Mouse (Mus musculus) intestine, embryonic 16.5 days (tissue): ENCODE data around the gene Map3k6. TPM values are rescaled to one million over a fixed set of nuclear protein-coding genes. Genes with fewer than 3 reads are reported as not detected.

Experiments used
- ATAC-seq: fragments of 200-750 bp; cut with Nextera tagmentation; 2 replicates; pipeline ENCODE4 v1.8.0; 2017; ENCODE audit warnings: moderate TSS enrichment, moderate library complexity
- H3K27ac ChIP-seq: fragments of 300-500 bp; sonication (generic); 2 replicates; pipeline ENCODE4 v1.5.1; 2014; ENCODE audit warnings: mild to moderate bottlenecking, low read length
- H3K27me3 ChIP-seq: fragments of 300-500 bp; sonication (generic); replicated peaks from 2 replicates; pipeline ENCODE4 v1.6.1; 2014; ENCODE audit warnings: low read length, control low read depth, mixed read lengths; ENCODE audit not compliant: control insufficient read depth, insufficient read depth
- H3K36me3 ChIP-seq: fragments of 300-500 bp; sonication (generic); 2 replicates; pipeline ENCODE4 v1.6.1; 2014; ENCODE audit warnings: low read length, control low read depth; ENCODE audit not compliant: control insufficient read depth, insufficient read depth
- H3K4me1 ChIP-seq: fragments of 300-500 bp; sonication (generic); 2 replicates; pipeline ENCODE4 v1.6.1; 2014; ENCODE audit warnings: low read length, control low read depth, mixed read lengths; ENCODE audit not compliant: control insufficient read depth, insufficient read depth
- H3K4me2 ChIP-seq: fragments of 300-500 bp; sonication (generic); 2 replicates; pipeline ENCODE4 v1.6.1; 2014; ENCODE audit warnings: low read depth, low read length, control low read depth
- H3K4me3 ChIP-seq: fragments of 300-500 bp; sonication (generic); 2 replicates; pipeline ENCODE4 v1.5.1; 2014; ENCODE audit warnings: mild to moderate bottlenecking, low read length
- H3K9ac ChIP-seq: fragments of 300-500 bp; sonication (generic); 2 replicates; pipeline ENCODE4 v1.6.1; 2014; ENCODE audit warnings: low read depth, low read length
- H3K9me3 ChIP-seq: fragments of 300-500 bp; sonication (generic); 2 replicates; pipeline ENCODE4 v1.6.1; 2016; ENCODE audit warnings: low read length, control low read depth; ENCODE audit not compliant: control insufficient read depth
- WGBS: fragments of 180-500 bp; shearing (Covaris S2); extraction: QIAGEN DNeasy Blood & Tissue Kit; methylation state at CpG from one replicate; pipeline ENCODE4 v1.1.7; 2014; 5-methylcytosine and 5-hydroxymethylcytosine counted together
- polyA plus RNA-seq: library from polyadenylated mRNA; unstranded; fragments of >200 nt; fragmentation: Nextera tagmentation; extraction: Ambion mirVana; gene quantifications from 2 replicates; pipeline ENCODE4 v1.2.1, GENCODE M21; 2015

Map3k6 gene
- polyA plus RNA-seq, 1 experiment from 2014 or later: 2.8 TPM

GRCm38 (mm10) chr4:133265297-133265696, 24.7 kb downstream of the Map3k6 start:
- H3K27me3 ChIP-seq: no peaks in the 10 kb centered on the region
- peaks cover 22% of the 10 kb centered on the region for H3K36me3 ChIP-seq
- no peak overlapping the region for H3K4me2 ChIP-seq
- 93% methylated on average over 3 of the region's 3 CpGs for WGBS
- H3K27ac ChIP-seq: no peak overlapping the region
- ATAC-seq: no peak
- H3K9me3 ChIP-seq: no peaks in the 10 kb centered on the region
- no peaks in the 10 kb centered on the region for H3K4me1 ChIP-seq
- no peak overlapping the region for H3K9ac ChIP-seq
- H3K4me3 ChIP-seq: no peak overlapping the region

GRCm38 (mm10) chr4:133265759-133266158, 25.1 kb downstream of the Map3k6 start:
- no peak overlapping the region for H3K4me2 ChIP-seq
- no peak for ATAC-seq
- H3K27me3 ChIP-seq: no peaks in the 10 kb centered on the region
- H3K4me1 ChIP-seq: no peaks in the 10 kb centered on the region
- 81% methylated on average over 4 of the region's 4 CpGs for WGBS
- H3K9me3 ChIP-seq: no peaks in the 10 kb centered on the region
- H3K27ac ChIP-seq: no peak overlapping the region
- no peak overlapping the region for H3K9ac ChIP-seq
- H3K4me3 ChIP-seq: no peak overlapping the region
- H3K36me3 ChIP-seq: peaks cover 22% of the 10 kb centered on the region

- Histone ChIP-seq H3K27me3 (no peaks in the 10 kb centered on the region), H3K4me1 (no peaks in the 10 kb centered on the region), H3K4me3 (no peak overlapping the region), H3K4me2 (no peak overlapping the region), H3K27ac (no peak overlapping the region), H3K9ac (no peak overlapping the region), H3K9me3 (no peaks in the 10 kb centered on the region), H3K36me3 (peaks cover 22% of the 10 kb centered on the region)
- WGBS: 94% methylated on average over 12 of the region's 12 CpGs
- ATAC-seq: no peak
Measured at GRCm38 (mm10) chr4:133266248-133266880, 25.7 kb downstream of the Map3k6 start.

GRCm38 (mm10) chr4:133268931-133269330, 28.3 kb downstream of the Map3k6 start:
- Histone ChIP-seq H3K4me1 (no peaks in the 10 kb centered on the region), H3K9ac (no peak overlapping the region), H3K4me2 (no peak overlapping the region), H3K9me3 (no peaks in the 10 kb centered on the region), H3K27me3 (no peaks in the 10 kb centered on the region), H3K27ac (no peak overlapping the region), H3K36me3 (peaks cover 22% of the 10 kb centered on the region), H3K4me3 (no peak overlapping the region)
- ATAC-seq: no peak
- 94% methylated on average over 3 of the region's 3 CpGs for WGBS

- Histone ChIP-seq H3K9ac (no peak overlapping the region), H3K36me3 (peaks cover 21% of the 10 kb centered on the region), H3K4me2 (no peak overlapping the region), H3K4me1 (no peaks in the 10 kb centered on the region), H3K27me3 (no peaks in the 10 kb centered on the region), H3K9me3 (no peaks in the 10 kb centered on the region), H3K27ac (no peak overlapping the region), H3K4me3 (no peak overlapping the region)
- ATAC-seq: no peak
- 94% methylated on average over 3 of the region's 3 CpGs for WGBS
Measured at GRCm38 (mm10) chr4:133269596-133269995, 29.0 kb downstream of the Map3k6 start.

- Histone ChIP-seq H3K27ac (no peak overlapping the region), H3K4me3 (no peak overlapping the region), H3K4me2 (no peak overlapping the region), H3K9me3 (no peaks in the 10 kb centered on the region), H3K27me3 (no peaks in the 10 kb centered on the region), H3K9ac (no peak overlapping the region), H3K4me1 (peaks cover 5% of the 10 kb centered on the region), H3K36me3 (peaks cover 10% of the 10 kb centered on the region; the same call in 1 of the 2 replicates)
- no peak for ATAC-seq
- WGBS: 89% methylated on average over 9 of the region's 9 CpGs
Measured at GRCm38 (mm10) chr4:133270929-133271328, 30.3 kb downstream of the Map3k6 start.

GRCm38 (mm10) chr4:133277104-133278026, 36.7 kb downstream of the Map3k6 start, which contains the start of gene Tmem222:
Gene Tmem222 (minus strand): TSS chr4:133277792.
- H3K4me2 ChIP-seq: peak within 1 kb of the TSS; percentile 72
- H3K27me3 ChIP-seq: no peaks in the 10 kb centered on the region
- H3K36me3 ChIP-seq: no peaks in the 10 kb centered on the region
- peak within 1 kb of the TSS; percentile 76 for H3K27ac ChIP-seq
- H3K4me1 ChIP-seq: peaks cover 20% of the 10 kb centered on the region
- WGBS: under 1% methylated on average over 72 of the region's 73 CpGs
- peak within 1 kb of the TSS; percentile 63 for H3K4me3 ChIP-seq
- peak within 1 kb of the TSS; percentile 92 for H3K9ac ChIP-seq
- H3K9me3 ChIP-seq: no peaks in the 10 kb centered on the region
- ATAC-seq: peak; percentile 97

GRCm38 (mm10) chr4:133278067-133278466, 37.4 kb downstream of the Map3k6 start:
- H3K27ac ChIP-seq: peak overlapping the region; percentile 76
- peak overlapping the region; percentile 63 for H3K4me3 ChIP-seq
- peak overlapping the region; percentile 72 for H3K4me2 ChIP-seq
- 22% methylated on average over 6 of the region's 6 CpGs for WGBS
- ATAC-seq: peak; percentile 34; the same call in 1 of the 2 replicates
- no peaks in the 10 kb centered on the region for H3K27me3 ChIP-seq
- H3K9me3 ChIP-seq: no peaks in the 10 kb centered on the region
- peaks cover 22% of the 10 kb centered on the region for H3K4me1 ChIP-seq
- no peaks in the 10 kb centered on the region for H3K36me3 ChIP-seq
- H3K9ac ChIP-seq: peak overlapping the region; percentile 92

GRCm38 (mm10) chr4:133278482-133278881, 37.9 kb downstream of the Map3k6 start:
- no peaks in the 10 kb centered on the region for H3K27me3 ChIP-seq
- H3K27ac ChIP-seq: peak overlapping the region; percentile 76; the same call in 1 of the 2 replicates
- no peak overlapping the region for H3K4me2 ChIP-seq
- ATAC-seq: no peak
- no peaks in the 10 kb centered on the region for H3K9me3 ChIP-seq
- H3K9ac ChIP-seq: peak overlapping the region; percentile 92; the same call in 1 of the 2 replicates
- WGBS: 90% methylated on average over 3 of the region's 3 CpGs
- peaks cover 22% of the 10 kb centered on the region for H3K4me1 ChIP-seq
- no peaks in the 10 kb centered on the region for H3K36me3 ChIP-seq
- no peak overlapping the region for H3K4me3 ChIP-seq
